Mouse (Mus musculus) spleen, adult 2 months (tissue): Measurements from ENCODE around the gene Epor.

Source experiments
- CTCF ChIP-seq: fragments of 200-500 bp; IDR thresholded peaks from 2 replicates; pipeline ENCODE4 v1.5.1; 2011; ENCODE audit warnings: mild to moderate bottlenecking, inconsistent platforms; ENCODE audit not compliant: insufficient read depth, insufficient read length, insufficient replicate concordance; ENCODE audit errors: extremely low read depth
- POLR2A ChIP-seq: fragments of 200-500 bp; IDR thresholded peaks from 2 replicates; pipeline ENCODE4 v1.6.1; 2011; ENCODE audit warnings: low read depth, low read length, inconsistent platforms

GRCm38 (mm10) chr9:21924099-21924493 is 39.2 kb downstream of the Epor start:
- TF ChIP-seq CTCF (no peak), POLR2A (no peak)
